Mouse (Mus musculus) limb, embryonic 13.5 days (tissue): ENCODE results near the gene Slc18a2. TPM values are rescaled to one million over a fixed set of nuclear protein-coding genes. Genes with fewer than 3 reads are reported as not detected.
A peak's percentile ranks its signal among the peaks of the same experiment; 100 is the strongest.

Experiments used
- ATAC-seq: fragments of 200-750 bp; cut with Nextera tagmentation; 2 replicates; pipeline ENCODE4 v1.8.0; 2017; ENCODE audit warnings: low read depth, moderate number of reproducible peaks, moderate TSS enrichment; ENCODE audit not compliant: low FRiP score
- H3K27ac ChIP-seq: fragments of 300-500 bp; sonication (generic); 2 replicates; pipeline ENCODE4 v1.5.1; 2015; ENCODE audit warnings: inconsistent platforms, mild to moderate bottlenecking, moderate library complexity
- H3K27me3 ChIP-seq: fragments of 300-500 bp; sonication (generic); 2 replicates; pipeline ENCODE4 v1.6.1; 2015; ENCODE audit warnings: mild to moderate bottlenecking, inconsistent platforms
- H3K36me3 ChIP-seq: fragments of 300-500 bp; sonication (generic); 2 replicates; pipeline ENCODE4 v1.6.1; 2015; ENCODE audit warnings: inconsistent platforms, mild to moderate bottlenecking, moderate library complexity
- H3K4me1 ChIP-seq: fragments of 300-500 bp; sonication (generic); 2 replicates; pipeline ENCODE4 v1.6.1; 2015; ENCODE audit warnings: inconsistent platforms
- H3K4me2 ChIP-seq: fragments of 300-500 bp; sonication (generic); replicated peaks from 2 replicates; pipeline ENCODE4 v1.6.1; 2015; ENCODE audit warnings: inconsistent platforms, mild to moderate bottlenecking, moderate library complexity
- H3K4me3 ChIP-seq: fragments of 300-500 bp; sonication (generic); 2 replicates; pipeline ENCODE4 v1.5.1; 2015; ENCODE audit warnings: moderate library complexity, mild to moderate bottlenecking, inconsistent platforms
- H3K9ac ChIP-seq: fragments of 300-500 bp; sonication (generic); 2 replicates; pipeline ENCODE4 v1.6.1; 2015; ENCODE audit warnings: mild to moderate bottlenecking, inconsistent platforms
- H3K9me3 ChIP-seq: fragments of 300-500 bp; sonication (generic); 2 replicates; pipeline ENCODE4 v1.6.1; 2016; ENCODE audit warnings: inconsistent platforms
- WGBS: fragments of 180-500 bp; shearing (Covaris S2); methylation state at CpG from one replicate; pipeline ENCODE4 v1.1.7; 2015; 5-methylcytosine and 5-hydroxymethylcytosine counted together
- polyA plus RNA-seq: library from polyadenylated mRNA; unstranded; fragments of >200 nt; fragmentation: Nextera tagmentation; extraction: Ambion mirVana; gene quantifications from 2 replicates; pipeline ENCODE4 v1.2.1, GENCODE M21; 2015

The Slc18a2 gene
- polyA plus RNA-seq, 1 experiment from 2014 or later, result 9.1 TPM

- Histone ChIP-seq H3K27ac (no peak overlapping the region), H3K9me3 (no peaks in the 10 kb centered on the region), H3K27me3 (no peaks in the 10 kb centered on the region), H3K4me2 (peak overlapping the region; percentile 100), H3K4me3 (peak overlapping the region; percentile 92), H3K36me3 (no peaks in the 10 kb centered on the region), H3K9ac (peak overlapping the region; percentile 94), H3K4me1 (peaks cover 32% of the 10 kb centered on the region)
- ATAC-seq, result no peak
- whole genome bisulfite sequencing, result 0% methylated on average over 14 of the region's 14 CpGs
Observed at GRCm38 (mm10) chr19:59344304-59344711, 83.6 kb downstream of the Slc18a2 start.

GRCm38 (mm10) chr19:59345081-59345657, 84.5 kb downstream of the Slc18a2 start:
- Histone ChIP-seq H3K9me3 (no peaks in the 10 kb centered on the region), H3K4me1 (peaks cover 32% of the 10 kb centered on the region), H3K27ac (peak overlapping the region; percentile 92), H3K27me3 (no peaks in the 10 kb centered on the region), H3K4me2 (peak overlapping the region; percentile 100), H3K36me3 (no peaks in the 10 kb centered on the region), H3K9ac (peak overlapping the region; percentile 94), H3K4me3 (peak overlapping the region; percentile 92)
- peak; percentile 70 for ATAC-seq
- 0% methylated on average over 52 of the region's 70 CpGs for WGBS

Other genes starting within 250 kb of the Slc18a2 start
- gene Shtn1, start 184.8 kb upstream of the Slc18a2 start, polyA plus RNA-seq, result 1.9 and 2.0 TPM in 2 replicates
- 0.14 TPM in 1 of 2 replicates, not detected in the other for gene Vax1, start 90.8 kb upstream of the Slc18a2 start, polyA plus RNA-seq
- 0.04 TPM in 1 of 2 replicates, not detected in the other for gene Kcnk18, start 41.7 kb upstream of the Slc18a2 start, polyA plus RNA-seq
- gene Rps12-ps3, start 61.4 kb downstream of the Slc18a2 start, polyA plus RNA-seq, result 13.8 and 22.6 TPM in 2 replicates
- 11.4 and 11.8 TPM in 2 replicates for gene Pdzd8, start 84.9 kb downstream of the Slc18a2 start, polyA plus RNA-seq
- gene Emx2, start 197.5 kb downstream of the Slc18a2 start, polyA plus RNA-seq, result 18.7 and 18.9 TPM in 2 replicates